ENCODE assay signal across 20 mouse cellular contexts in the genomic region with DNA sequence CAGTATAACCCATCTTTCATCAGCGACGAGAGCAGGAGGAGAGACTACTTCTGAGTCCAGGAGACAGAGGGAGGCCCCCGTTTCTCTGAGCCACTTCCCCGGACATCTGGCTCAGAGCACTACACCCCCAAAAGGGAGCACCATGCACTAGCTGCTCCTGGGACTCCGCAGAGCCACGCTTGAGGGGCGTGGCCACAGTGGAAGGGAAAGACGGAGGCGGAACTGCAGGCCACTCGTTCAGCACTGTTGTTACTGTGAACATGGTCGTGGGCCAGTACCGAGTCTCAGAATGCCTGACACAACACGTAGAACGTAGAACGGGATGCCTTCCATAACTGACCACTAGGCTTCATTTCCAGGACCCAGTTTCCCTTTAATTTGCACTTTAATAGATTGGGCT. TPM values are rescaled to one million over a fixed set of nuclear protein-coding genes. Genes with fewer than 3 reads are reported as not detected.
DNase-seq lines count a peak whose midpoint lies in the region; ATAC-seq and TF ChIP-seq lines count a peak whose summit lies in the region.
"Had no signal": no experiment of that assay in that cellular context is flagged by ENCODE, and none has a peak within 500 bp of the region (broad histone marks: within the 10 kb centered on the region; RNA-seq: fewer than 3 reads in every experiment).

No protein-coding gene starts in this region.

- ATAC-seq in stomach, postnatal 0 days (ENCODE audit: low FRiP score, low TSS enrichment) = peak; percentile 43
- ATAC-seq in megakaryocyte, adult 5-6 weeks (ENCODE audit: poor library complexity, severe bottlenecking) = no peak
- no peak for ATAC-seq in erythroid progenitor cell, adult 5-6 weeks (replicated peaks; ENCODE audit: low FRiP score, poor library complexity, severe bottlenecking)
- ATAC-seq: activated CD4-positive, CD25-positive, alpha-beta regulatory T cell, adult 4 months; forebrain, embryonic 15.5 days had no signal

- no peak overlapping the region for H3K4me2 ChIP-seq in stomach, postnatal 0 days (replicated peaks; ENCODE audit: low read depth)
- H3K4me2 ChIP-seq: forebrain, embryonic 15.5 days; heart, embryonic 15.5 days; limb, embryonic 15.5 days had no signal

- peaks cover 25% of the 10 kb centered on the region for H3K27me3 ChIP-seq in E14TG2a.4 (ENCODE audit: insufficient read depth, low read length)
- no peaks in the 10 kb centered on the region for H3K27me3 ChIP-seq in stomach, postnatal 0 days (ENCODE audit: control insufficient read depth, insufficient read depth, low read length)
- H3K27me3 ChIP-seq: forebrain, embryonic 15.5 days; heart, embryonic 15.5 days; limb, embryonic 15.5 days; megakaryocyte, embryonic 14.5 days had no signal

- H3K9ac ChIP-seq in ES-E14 (ENCODE audit: insufficient read depth, low read depth, low read length, poor library complexity, severe bottlenecking) = no peak overlapping the region
- no peak overlapping the region for H3K9ac ChIP-seq in stomach, postnatal 0 days (ENCODE audit: low read length)
- H3K9ac ChIP-seq: forebrain, embryonic 15.5 days; heart, embryonic 15.5 days; limb, embryonic 15.5 days had no signal

- TF ChIP-seq CTCF in E14TG2a.4 (conservative IDR thresholded peaks at IDR 0.05; ENCODE audit: low read length) = no peak
- TF ChIP-seq CTCF in stomach, postnatal 0 days (IDR thresholded peaks at IDR 0.05; ENCODE audit: low read depth) = no peak

- H3K36me3 ChIP-seq in E14TG2a.4 (ENCODE audit: insufficient read depth, low read length) (no peaks in the 10 kb centered on the region), ES-E14 (ENCODE audit: control insufficient read depth, insufficient read depth, low read length, poor library complexity, severe bottlenecking) (no peaks in the 10 kb centered on the region)
- H3K36me3 ChIP-seq in stomach, postnatal 0 days (ENCODE audit: control insufficient read depth, insufficient read depth, low read length) = no peaks in the 10 kb centered on the region

- in situ Hi-C loops in ES-E14 (cut with MboI; ENCODE audit: low sequenced_read_pairs in 2 of 2, unreplicated experiment in 2 of 2) = no loop called here

- H3K4me1 ChIP-seq in E14TG2a.4 (replicated peaks; ENCODE audit: low read depth, low read length) = peaks cover 57% of the 10 kb centered on the region
- H3K4me1 ChIP-seq in ES-E14 (ENCODE audit: control insufficient read depth in 2 of 2, insufficient read depth in 2 of 2, low read length in 2 of 2, poor library complexity in 1 of 2) = peaks cover 0 to 15% of the 10 kb centered on the region in 2 experiments; a peak in 1 of 4 replicates
- no peaks in the 10 kb centered on the region for H3K4me1 ChIP-seq in stomach, postnatal 0 days (replicated peaks; ENCODE audit: control insufficient read depth, insufficient read depth)
- H3K4me1 ChIP-seq: limb, embryonic 15.5 days had no signal

- intact Hi-C loops in gastrocnemius, postnatal 36 days (cut with DNase I) = no loop called here

- no peak for DNase-seq in ES-E14 (ENCODE audit: low read depth, low spot score)
- peak; percentile 46 for DNase-seq in adrenal gland, postnatal 25 days
- peak; percentile 42 for DNase-seq in stomach, postnatal 0 days (ENCODE audit: low spot score)
- DNase-seq in gastrocnemius, postnatal 36 days = no peak
- DNase-seq: cerebellum, adult 18-20 months; gastrocnemius, adult 2 months; heart, adult 18-20 months; right cerebral cortex, postnatal 14 days had no signal

- H3K27ac ChIP-seq in ES-E14 (ENCODE audit: insufficient read depth, low read depth, low read length, poor library complexity, severe bottlenecking) = no peak overlapping the region
- H3K27ac ChIP-seq in stomach, postnatal 0 days (replicated peaks) = no peak overlapping the region
- H3K27ac ChIP-seq: forebrain, embryonic 15.5 days; gastrocnemius, adult 2 months; heart, embryonic 15.5 days; hindbrain, embryonic 10.5 days; limb, embryonic 15.5 days had no signal

- 74% methylated on average over 15 of the region's 15 CpGs for WGBS in stomach, postnatal 0 days

- H3K9me3 ChIP-seq in E14TG2a.4 (ENCODE audit: low read length) (no peaks in the 10 kb centered on the region), ES-E14 (ENCODE audit: control insufficient read depth, insufficient read depth, low read depth, low read length) (no peaks in the 10 kb centered on the region)
- H3K9me3 ChIP-seq in stomach, postnatal 0 days (ENCODE audit: control insufficient read depth, low read length) = no peaks in the 10 kb centered on the region
- H3K9me3 ChIP-seq: forebrain, embryonic 15.5 days; heart, embryonic 15.5 days; hindbrain, embryonic 10.5 days; limb, embryonic 15.5 days; megakaryocyte, embryonic 14.5 days had no signal

- peak overlapping the region; percentile 59 for H3K4me3 ChIP-seq in E14TG2a.4 (replicated peaks; ENCODE audit: low read length)
- peak overlapping the region; percentile 1 to 46; a peak in 3 of 4 replicates for H3K4me3 ChIP-seq in ES-E14 (ENCODE audit: insufficient read depth in 1 of 2, low read depth in 1 of 2, low read length in 2 of 2, poor library complexity in 1 of 2, severe bottlenecking in 1 of 2)
- H3K4me3 ChIP-seq in stomach, postnatal 0 days (ENCODE audit: low read depth, low read length) = no peak overlapping the region
- H3K4me3 ChIP-seq: erythroblast, embryonic 14.5 days; forebrain, embryonic 15.5 days; gastrocnemius, adult 2 months; heart, embryonic 15.5 days; hindbrain, embryonic 10.5 days; limb, embryonic 15.5 days; megakaryocyte, embryonic 14.5 days had no signal

- TF ChIP-seq EP300 in stomach, postnatal 0 days (optimal IDR thresholded peaks at IDR 0.05) = no peak

TF ChIP-seq in ES-E14, 5 proteins besides CTCF, POLR2A, EP300 and RAD21:
- TF ChIP-seq ZNF384 (IDR thresholded peaks at IDR 0.05; ENCODE audit: low read depth, low read length) (no peak), CHD2 (IDR thresholded peaks at IDR 0.05; ENCODE audit: low read depth, low read length) (no peak), ZC3H11A (IDR thresholded peaks at IDR 0.05; ENCODE audit: borderline replicate concordance, low read depth, low read length) (no peak), MAFK (IDR thresholded peaks at IDR 0.05; ENCODE audit: insufficient read depth, low read depth, low read length) (no peak), HCFC1 (IDR thresholded peaks at IDR 0.05; ENCODE audit: borderline replicate concordance, insufficient read depth, low read length) (no peak)

RNA-seq across cellular contexts. Expression of a gene that starts 27.1 kb away (rescaled TPM):
- 0.05 and 0.22 TPM in 2 replicates for total RNA-seq in ES-E14 (2012; rRNA removed)
- total RNA-seq in adrenal gland, postnatal 25 days (2021) = not detected in 2 replicates
- polyA plus RNA-seq in stomach, postnatal 0 days (2015; fragmentation: Nextera tagmentation; extraction: Ambion mirVana) = 8.7 and 10.6 TPM in 2 replicates
- not detected for total RNA-seq in gastrocnemius, postnatal 36 days (2021)
- 1.2 and 2.1 TPM in 2 replicates for total RNA-seq in megakaryocyte, adult 5-6 weeks (2015)
- total RNA-seq in megakaryocyte, adult 5-6 weeks (2017) = 0.81 and 1.8 TPM in 2 replicates
- total RNA-seq in erythroid progenitor cell, adult 5-6 weeks (2015; ENCODE audit: low replicate concordance) = 1.8 and 6.3 TPM in 2 replicates
- total RNA-seq in erythroid progenitor cell, adult 5-6 weeks (2017; ENCODE audit: low replicate concordance) = 0.51 and 1.2 TPM in 2 replicates
- total RNA-seq: gastrocnemius, adult 2 months; heart, adult 18-20 months; layer of hippocampus, postnatal 14 days had no signal
- polyA plus RNA-seq: erythroblast, embryonic 14.5 days; forebrain, embryonic 15.5 days; limb, embryonic 15.5 days; midbrain, postnatal 0 days had no signal

Comparison
In these comparisons a context has a peak if more than half of its experiments do, and no peak if none do; other contexts are left out.
1. DNase-seq: peak in adrenal gland, postnatal 25 days (single experiment) and stomach, postnatal 0 days (single experiment); none in ES-E14 (single experiment) and gastrocnemius, postnatal 36 days (0 of 2).